Mouse (Mus musculus) limb, embryonic 14.5 days (tissue): ENCODE data around the gene Fam187b. TPM values are rescaled to one million over a fixed set of nuclear protein-coding genes. Genes with fewer than 3 reads are reported as not detected.

ENCODE experiments used
- ATAC-seq: fragments of 200-750 bp; cut with Nextera tagmentation; 2 replicates; pipeline ENCODE4 v1.8.0; 2017; ENCODE audit warnings: low read depth, moderate number of reproducible peaks, moderate TSS enrichment; ENCODE audit not compliant: low FRiP score
- DNase-seq: peaks from one replicate; pipeline ENCODE4 v3.0.0-alpha.2; 2015; ENCODE audit warnings: low spot score
- H3K27ac ChIP-seq: fragments of 300-500 bp; sonication (generic); replicated peaks from 2 replicates; pipeline ENCODE4 v1.5.1; 2014; ENCODE audit warnings: low read depth, mild to moderate bottlenecking, low read length, moderate library complexity, mixed read lengths
- H3K27me3 ChIP-seq: fragments of 300-500 bp; sonication (generic); 2 replicates; pipeline ENCODE4 v1.6.1; 2014; ENCODE audit warnings: low read length, mixed read lengths; ENCODE audit not compliant: control insufficient read depth, insufficient read depth
- H3K36me3 ChIP-seq: fragments of 300-500 bp; sonication (generic); 2 replicates; pipeline ENCODE4 v1.6.1; 2014; ENCODE audit warnings: mild to moderate bottlenecking, low read length, moderate library complexity, mixed read lengths; ENCODE audit not compliant: control insufficient read depth, insufficient read depth
- H3K4me1 ChIP-seq: fragments of 300-500 bp; sonication (generic); 2 replicates; pipeline ENCODE4 v1.6.1; 2014; ENCODE audit warnings: antibody characterized with exemption, low read length, mixed read lengths; ENCODE audit not compliant: control insufficient read depth, insufficient read depth
- H3K4me2 ChIP-seq: fragments of 300-500 bp; sonication (generic); replicated peaks from 2 replicates; pipeline ENCODE4 v1.6.1; 2014; ENCODE audit warnings: low read depth, mild to moderate bottlenecking, low read length, moderate library complexity; ENCODE audit not compliant: severe bottlenecking
- H3K4me3 ChIP-seq: fragments of 300-500 bp; sonication (generic); replicated peaks from 2 replicates; pipeline ENCODE4 v1.5.1; 2014; ENCODE audit warnings: low read length
- H3K9ac ChIP-seq: fragments of 300-500 bp; sonication (generic); 2 replicates; pipeline ENCODE4 v1.6.1; 2014; ENCODE audit warnings: mild to moderate bottlenecking, low read depth, low read length, moderate library complexity; ENCODE audit not compliant: severe bottlenecking
- H3K9me3 ChIP-seq: fragments of 300-500 bp; sonication (generic); 2 replicates; pipeline ENCODE4 v1.6.1; 2016; ENCODE audit warnings: low read length; ENCODE audit not compliant: control insufficient read depth
- POLR2A ChIP-seq: fragments of 200-500 bp; IDR thresholded peaks from 2 replicates; pipeline ENCODE4 v1.8.0; 2012; ENCODE audit warnings: inconsistent platforms, mild to moderate bottlenecking, moderate library complexity, borderline replicate concordance; ENCODE audit not compliant: insufficient read depth, insufficient read length; ENCODE audit errors: extremely low read depth
- WGBS: fragments of 180-500 bp; shearing (Covaris S2); extraction: QIAGEN DNeasy Blood & Tissue Kit; methylation state at CpG from one replicate; pipeline ENCODE4 v1.1.7; 2014; 5-methylcytosine and 5-hydroxymethylcytosine counted together
- polyA plus RNA-seq, 2 experiments: library from polyadenylated mRNA; depleted of rRNA in 1 of 2; stranded (reverse) in 1 of 2; unstranded in 1 of 2; fragments of >200 nt; fragmentation: Nextera tagmentation in 1 of 2; extraction: Ambion mirVana in 1 of 2; gene quantifications; 2 replicates each; pipeline versions ENCODE4 v1.2.1 to v1.2.3; 2012 to 2014

Fam187b gene
- polyA plus RNA-seq, 2 experiments, result 1.1 to 1.4 TPM

DNA sequence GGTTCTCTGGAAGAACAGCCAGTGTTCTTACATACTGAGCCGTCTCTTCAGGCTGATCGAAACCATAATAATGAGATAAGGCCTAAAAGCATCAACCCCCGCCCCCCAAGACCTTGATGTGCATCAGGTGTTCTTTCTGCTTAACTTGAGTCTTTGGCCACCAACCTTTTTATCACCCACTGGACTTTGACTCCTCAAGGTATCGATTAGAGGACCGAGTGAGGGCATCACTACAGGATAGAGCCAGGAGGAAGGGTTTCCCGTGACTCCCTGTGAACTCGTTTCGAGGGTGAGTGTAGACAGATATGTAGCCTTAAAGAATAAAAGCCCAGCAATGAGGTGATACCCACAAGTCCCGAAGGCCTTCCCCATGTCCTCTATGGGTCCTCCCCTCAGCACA, 11.8 kb downstream of the Fam187b start:
- WGBS, result 85% methylated on average over 9 of the region's 9 CpGs
- H3K9ac ChIP-seq, result no peak overlapping the region

DNA sequence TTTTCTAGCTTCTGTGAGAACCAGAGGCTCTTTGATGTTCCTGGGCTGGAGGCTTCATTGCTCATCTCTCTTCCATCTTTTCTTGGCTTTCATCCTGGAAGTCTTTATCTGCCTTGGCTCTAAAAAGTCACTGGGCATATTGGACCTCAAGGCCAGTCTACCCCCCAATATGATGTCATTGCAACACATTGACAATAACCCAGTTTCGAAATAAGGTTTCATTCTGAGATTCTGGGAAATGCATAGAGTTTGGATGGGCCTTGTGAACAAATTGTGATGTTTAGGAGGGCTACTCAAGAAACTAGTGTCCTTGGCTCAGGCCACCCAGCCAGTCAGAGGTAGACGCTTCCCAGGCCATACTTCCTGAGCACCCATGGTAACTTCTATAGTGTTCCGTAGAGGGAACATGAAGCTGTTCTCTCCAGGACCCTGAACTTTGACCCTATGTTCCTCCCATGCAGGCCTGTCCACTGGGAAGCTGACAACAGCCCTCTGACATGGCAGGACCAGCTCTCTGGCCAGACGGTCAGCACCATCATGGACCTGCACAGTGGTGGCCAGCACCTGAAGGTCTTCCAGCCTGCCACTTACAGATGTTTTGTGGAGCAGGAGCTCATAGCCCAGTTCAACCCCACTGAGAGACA, 15.1 kb downstream of the Fam187b start:
- no peak for DNase-seq
- no peak for TF ChIP-seq POLR2A
- no peaks in the 10 kb centered on the region for H3K9me3 ChIP-seq
- no peak overlapping the region for H3K9ac ChIP-seq
- no peak overlapping the region for H3K27ac ChIP-seq
- H3K4me3 ChIP-seq, result no peak overlapping the region
- H3K4me2 ChIP-seq, result no peak overlapping the region
- no peak for ATAC-seq
- no peaks in the 10 kb centered on the region for H3K36me3 ChIP-seq
- 79% methylated on average over 4 of the region's 4 CpGs for WGBS
- no peaks in the 10 kb centered on the region for H3K4me1 ChIP-seq
- H3K27me3 ChIP-seq, result no peaks in the 10 kb centered on the region

More for the DNA sequence above, 11.8 kb downstream of the Fam187b start:
- H3K4me3 ChIP-seq, result no peak overlapping the region
- TF ChIP-seq POLR2A, result no peak
- no peaks in the 10 kb centered on the region for H3K4me1 ChIP-seq
- H3K36me3 ChIP-seq, result no peaks in the 10 kb centered on the region
- no peaks in the 10 kb centered on the region for H3K27me3 ChIP-seq
- H3K4me2 ChIP-seq, result no peak overlapping the region
- H3K27ac ChIP-seq, result no peak overlapping the region
- ATAC-seq (no peak), DNase-seq (no peak)
- no peaks in the 10 kb centered on the region for H3K9me3 ChIP-seq

DNA sequence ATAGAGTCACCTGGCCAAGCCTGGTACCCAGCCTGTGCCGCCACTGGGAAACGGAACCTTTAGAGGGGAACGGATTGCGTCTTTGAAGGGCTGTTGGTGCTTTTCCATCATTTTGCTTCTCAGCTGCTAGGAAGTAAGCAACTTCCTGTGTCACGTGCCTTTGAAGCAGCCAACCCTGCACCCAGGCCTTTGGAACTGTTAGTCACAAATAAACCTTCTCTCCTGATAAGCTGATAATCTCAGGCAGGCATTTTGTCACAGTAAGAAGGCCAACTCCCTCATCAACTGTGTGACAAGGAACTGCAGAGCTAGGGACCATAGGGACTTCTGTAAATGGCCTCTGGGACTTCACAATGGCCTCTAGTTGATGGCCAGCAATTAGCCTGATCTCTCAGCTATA, 18.6 kb downstream of the Fam187b start:
- no peaks in the 10 kb centered on the region for H3K4me1 ChIP-seq
- no peak overlapping the region for H3K4me3 ChIP-seq
- no peak overlapping the region for H3K4me2 ChIP-seq
- DNase-seq, result no peak
- no peak overlapping the region for H3K9ac ChIP-seq
- H3K27me3 ChIP-seq, result no peaks in the 10 kb centered on the region
- no peaks in the 10 kb centered on the region for H3K36me3 ChIP-seq
- no peak for ATAC-seq
- H3K27ac ChIP-seq, result no peak overlapping the region
- TF ChIP-seq POLR2A, result no peak
- 0 out of 2 replicates have a peak, but pooled peaks cover 4% of the 10 kb centered on the region for H3K9me3 ChIP-seq
- WGBS, result 75% methylated on average over 5 of the region's 5 CpGs

DNA sequence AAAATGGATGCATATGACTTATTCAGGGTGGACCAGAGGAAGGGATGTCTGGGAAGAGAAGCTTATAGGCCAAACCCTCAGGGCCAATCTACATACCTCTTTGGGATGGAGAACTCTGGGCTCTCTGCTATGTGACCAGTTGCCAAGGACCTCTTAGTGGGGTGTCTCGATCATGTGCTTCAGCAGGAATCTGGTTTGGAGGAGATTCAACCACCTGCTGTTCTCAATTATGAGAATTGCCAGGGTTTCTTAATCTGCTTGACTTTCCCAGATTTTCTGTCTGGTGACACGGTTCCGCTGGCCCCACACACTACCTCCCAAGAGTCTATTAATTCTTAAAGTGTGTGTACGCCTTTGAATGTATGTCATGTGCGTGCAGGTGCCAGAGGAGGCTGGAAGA, 20.4 kb downstream of the Fam187b start:
- Histone ChIP-seq H3K4me1 (no peaks in the 10 kb centered on the region), H3K4me2 (no peak overlapping the region), H3K4me3 (no peak overlapping the region), H3K27ac (no peak overlapping the region), H3K9ac (no peak overlapping the region), H3K27me3 (no peaks in the 10 kb centered on the region), H3K36me3 (no peaks in the 10 kb centered on the region), H3K9me3 (0 out of 2 replicates have a peak, but pooled peaks cover 4% of the 10 kb centered on the region)
- 55% methylated on average over 5 of the region's 5 CpGs for WGBS
- DNase-seq (peak; percentile 29), ATAC-seq (no peak)
- no peak for TF ChIP-seq POLR2A

DNA sequence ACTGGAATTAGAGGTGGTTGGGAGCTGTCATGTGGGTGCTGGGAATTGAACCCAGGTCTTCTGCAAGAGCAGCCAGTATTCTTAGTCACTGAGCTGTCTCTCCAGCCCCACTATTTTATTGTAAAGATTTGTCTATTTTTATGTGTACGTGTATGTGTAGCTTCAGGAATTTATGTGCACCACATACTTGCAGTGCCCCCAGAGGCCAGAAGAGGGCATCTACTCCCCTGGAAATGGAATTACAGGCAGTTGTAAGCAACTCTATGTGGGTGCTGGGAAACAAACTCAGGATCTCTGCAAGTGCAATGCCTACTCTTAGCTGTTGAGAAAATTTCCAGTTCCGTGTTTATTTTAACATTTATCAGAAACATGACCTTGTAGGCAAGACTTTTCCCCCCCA, 22.9 kb downstream of the Fam187b start:
- H3K36me3 ChIP-seq, result no peaks in the 10 kb centered on the region
- TF ChIP-seq POLR2A, result no peak
- 89% methylated on average over 2 of the region's 2 CpGs for WGBS
- no peak for DNase-seq
- H3K27me3 ChIP-seq, result no peaks in the 10 kb centered on the region
- no peak overlapping the region for H3K4me3 ChIP-seq
- peaks cover 10% of the 10 kb centered on the region for H3K4me1 ChIP-seq
- no peak overlapping the region for H3K4me2 ChIP-seq
- no peak overlapping the region for H3K27ac ChIP-seq
- H3K9me3 ChIP-seq, result 0 out of 2 replicates have a peak, but pooled peaks cover 4% of the 10 kb centered on the region
- H3K9ac ChIP-seq, result no peak overlapping the region
- ATAC-seq, result no peak
